Mouse (Mus musculus): ENCODE measurements around the gene Wnt5b. TPM values are rescaled to one million over a fixed set of nuclear protein-coding genes. Genes with fewer than 3 reads are reported as not detected.
A peak's percentile ranks its signal among the peaks of the same experiment; 100 is the strongest.

The Wnt5b gene
- polyA plus RNA-seq, 1 experiment = 1.8 TPM

DNA sequence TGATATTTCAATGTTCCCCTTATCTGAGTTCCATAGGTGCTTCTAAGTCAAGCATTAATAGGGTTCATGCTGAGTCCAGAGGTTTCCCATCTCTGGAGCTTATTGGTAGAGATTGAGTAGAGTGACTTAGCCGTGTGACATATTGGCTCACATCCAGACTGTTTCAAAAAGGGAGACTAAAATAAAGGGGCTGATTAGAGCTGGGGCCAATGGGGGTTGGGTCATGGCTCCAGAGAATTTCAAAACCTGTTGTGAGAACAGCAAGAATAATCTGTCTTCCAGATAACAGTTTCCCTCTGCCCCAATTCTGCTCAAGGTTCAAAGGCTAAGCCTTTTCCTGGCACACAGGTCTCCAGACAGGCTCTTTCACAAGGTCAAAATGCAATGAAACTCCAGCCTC is 134.4 kb downstream of the Wnt5b start:
- H3K36me3 ChIP-seq (ENCODE audit: control insufficient read depth, insufficient read depth, low read length) = peaks cover 12% of the 10 kb centered on the region
- no peak overlapping the region for H3K4me3 ChIP-seq (ENCODE audit: low read depth, low read length)
- H3K4me1 ChIP-seq (ENCODE audit: control insufficient read depth, insufficient read depth, insufficient read length, low read length) = peaks cover 60% of the 10 kb centered on the region
- TF ChIP-seq CTCF (IDR thresholded peaks at IDR 0.05; ENCODE audit: extremely low read depth, insufficient read length, insufficient replicate concordance, low read depth, low read length) (no peak), POLR2A (IDR thresholded peaks at IDR 0.05; ENCODE audit: low read depth, low read length) (no peak)
- WGBS = 15% methylated on average over 1 of the region's 1 CpGs
- H3K27me3 ChIP-seq (ENCODE audit: control insufficient read depth, insufficient read depth, low read length) = no peaks in the 10 kb centered on the region
- H3K27ac ChIP-seq (ENCODE audit: insufficient read depth, low read depth, low read length) = peak overlapping the region; percentile 86

DNA sequence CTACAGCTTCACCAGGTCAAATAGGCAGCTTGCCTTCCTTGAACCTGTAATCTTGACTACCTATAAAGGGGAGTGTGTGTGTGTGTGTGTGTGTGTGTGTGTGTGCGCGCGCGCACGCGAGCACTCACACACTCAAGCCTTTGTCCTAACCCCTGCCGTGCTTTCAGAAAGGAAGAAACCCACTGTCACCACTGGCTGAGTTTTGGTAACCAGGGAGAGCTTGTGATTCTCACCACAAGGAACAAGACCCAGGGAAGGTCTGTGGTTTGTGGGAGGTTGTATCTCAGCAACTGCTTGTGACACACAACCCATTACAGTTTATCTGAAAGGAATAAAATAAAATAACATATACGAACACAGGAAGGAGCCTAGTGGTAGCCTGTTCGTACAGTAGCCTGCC is 135.6 kb downstream of the Wnt5b start:
- peaks cover 16% of the 10 kb centered on the region for H3K36me3 ChIP-seq (ENCODE audit: control insufficient read depth, insufficient read depth, low read length)
- TF ChIP-seq CTCF (IDR thresholded peaks at IDR 0.05; ENCODE audit: extremely low read depth, insufficient read length, insufficient replicate concordance, low read depth, low read length) (no peak), POLR2A (IDR thresholded peaks at IDR 0.05; ENCODE audit: low read depth, low read length) (no peak)
- no peaks in the 10 kb centered on the region for H3K27me3 ChIP-seq (ENCODE audit: control insufficient read depth, insufficient read depth, low read length)
- WGBS = 63% methylated on average over 9 of the region's 9 CpGs
- no peak overlapping the region for H3K4me3 ChIP-seq (ENCODE audit: low read depth, low read length)
- H3K4me1 ChIP-seq (ENCODE audit: control insufficient read depth, insufficient read depth, insufficient read length, low read length) = peaks cover 58% of the 10 kb centered on the region
- H3K27ac ChIP-seq (ENCODE audit: insufficient read depth, low read depth, low read length) = peak overlapping the region; percentile 97

DNA sequence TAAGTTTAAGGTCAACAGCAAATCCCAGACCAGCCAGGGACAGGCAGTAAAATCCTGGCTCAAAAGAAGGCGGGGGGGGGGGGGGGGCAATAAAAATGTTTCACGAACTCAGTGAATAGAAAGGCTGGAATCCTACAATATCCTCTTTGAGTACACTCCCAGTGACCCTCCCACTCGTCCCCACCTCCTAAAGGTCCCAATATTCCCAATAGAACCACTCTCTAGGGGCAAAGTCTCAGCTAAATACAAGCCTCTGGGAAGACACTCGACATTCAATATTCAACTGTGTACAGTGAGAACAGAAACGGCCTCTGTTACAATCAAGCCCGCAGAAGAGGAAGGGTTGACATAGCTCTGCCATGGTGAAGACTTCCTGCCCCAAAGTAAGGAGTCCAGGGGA is 136.3 kb downstream of the Wnt5b start:
- Histone ChIP-seq H3K4me3 (ENCODE audit: low read depth, low read length) (no peak overlapping the region), H3K27me3 (ENCODE audit: control insufficient read depth, insufficient read depth, low read length) (no peaks in the 10 kb centered on the region), H3K36me3 (ENCODE audit: control insufficient read depth, insufficient read depth, low read length) (peaks cover 18% of the 10 kb centered on the region), H3K4me1 (ENCODE audit: control insufficient read depth, insufficient read depth, insufficient read length, low read length) (peaks cover 55% of the 10 kb centered on the region), H3K27ac (ENCODE audit: insufficient read depth, low read depth, low read length) (peak overlapping the region; percentile 97; the same call in 1 of the 2 replicates)
- TF ChIP-seq CTCF (IDR thresholded peaks at IDR 0.05; ENCODE audit: extremely low read depth, insufficient read length, insufficient replicate concordance, low read depth, low read length) = no peak
- no peak for TF ChIP-seq POLR2A (IDR thresholded peaks at IDR 0.05; ENCODE audit: low read depth, low read length)
- WGBS = 14% methylated on average over 6 of the region's 6 CpGs

GRCm38 (mm10) chr6:119406528-119406927 is 137.6 kb downstream of the Wnt5b start:
- Histone ChIP-seq H3K4me1 (ENCODE audit: control insufficient read depth, insufficient read depth, insufficient read length, low read length) (peaks cover 47% of the 10 kb centered on the region), H3K27ac (ENCODE audit: insufficient read depth, low read depth, low read length) (peak overlapping the region; percentile 85), H3K27me3 (ENCODE audit: control insufficient read depth, insufficient read depth, low read length) (no peaks in the 10 kb centered on the region), H3K36me3 (ENCODE audit: control insufficient read depth, insufficient read depth, low read length) (peaks cover 11% of the 10 kb centered on the region; the same call in 1 of the 2 replicates), H3K4me3 (ENCODE audit: low read depth, low read length) (no peak overlapping the region)
- whole genome bisulfite sequencing = 90% methylated on average over 8 of the region's 8 CpGs
- TF ChIP-seq POLR2A (IDR thresholded peaks at IDR 0.05; ENCODE audit: low read depth, low read length) (no peak), CTCF (IDR thresholded peaks at IDR 0.05; ENCODE audit: extremely low read depth, insufficient read length, insufficient replicate concordance, low read depth, low read length) (no peak)

GRCm38 (mm10) chr6:119405310-119405709 is 138.8 kb downstream of the Wnt5b start:
- Histone ChIP-seq H3K36me3 (ENCODE audit: control insufficient read depth, insufficient read depth, low read length) (peaks cover 8% of the 10 kb centered on the region; the same call in 1 of the 2 replicates), H3K27ac (ENCODE audit: insufficient read depth, low read depth, low read length) (peak overlapping the region; percentile 85), H3K4me3 (ENCODE audit: low read depth, low read length) (no peak overlapping the region), H3K27me3 (ENCODE audit: control insufficient read depth, insufficient read depth, low read length) (no peaks in the 10 kb centered on the region), H3K4me1 (ENCODE audit: control insufficient read depth, insufficient read depth, insufficient read length, low read length) (peaks cover 38% of the 10 kb centered on the region)
- WGBS = 25% methylated on average over 7 of the region's 7 CpGs
- no peak for TF ChIP-seq POLR2A (IDR thresholded peaks at IDR 0.05; ENCODE audit: low read depth, low read length)
- no peak for TF ChIP-seq CTCF (IDR thresholded peaks at IDR 0.05; ENCODE audit: extremely low read depth, insufficient read length, insufficient replicate concordance, low read depth, low read length)

GRCm38 (mm10) chr6:119404854-119405253 is 139.3 kb downstream of the Wnt5b start:
- 77% methylated on average over 4 of the region's 4 CpGs for WGBS
- TF ChIP-seq CTCF (IDR thresholded peaks at IDR 0.05; ENCODE audit: extremely low read depth, insufficient read length, insufficient replicate concordance, low read depth, low read length) (no peak), POLR2A (IDR thresholded peaks at IDR 0.05; ENCODE audit: low read depth, low read length) (no peak)
- Histone ChIP-seq H3K4me3 (ENCODE audit: low read depth, low read length) (no peak overlapping the region), H3K27ac (ENCODE audit: insufficient read depth, low read depth, low read length) (peak overlapping the region; percentile 14; the same call in 1 of the 2 replicates), H3K27me3 (ENCODE audit: control insufficient read depth, insufficient read depth, low read length) (no peaks in the 10 kb centered on the region), H3K4me1 (ENCODE audit: control insufficient read depth, insufficient read depth, insufficient read length, low read length) (peaks cover 34% of the 10 kb centered on the region), H3K36me3 (ENCODE audit: control insufficient read depth, insufficient read depth, low read length) (peaks cover 11% of the 10 kb centered on the region; the same call in 1 of the 2 replicates)

- Histone ChIP-seq H3K4me1 (ENCODE audit: control insufficient read depth, insufficient read depth, insufficient read length, low read length) (peaks cover 23% of the 10 kb centered on the region), H3K27me3 (ENCODE audit: control insufficient read depth, insufficient read depth, low read length) (no peaks in the 10 kb centered on the region), H3K36me3 (ENCODE audit: control insufficient read depth, insufficient read depth, low read length) (peaks cover 17% of the 10 kb centered on the region; the same call in 1 of the 2 replicates), H3K4me3 (ENCODE audit: low read depth, low read length) (no peak overlapping the region), H3K27ac (ENCODE audit: insufficient read depth, low read depth, low read length) (no peak overlapping the region)
- WGBS = 71% methylated on average over 3 of the region's 3 CpGs
- TF ChIP-seq CTCF (IDR thresholded peaks at IDR 0.05; ENCODE audit: extremely low read depth, insufficient read length, insufficient replicate concordance, low read depth, low read length) = no peak
These were observed 141.2 kb downstream of the Wnt5b start for GRCm38 (mm10) chr6:119402976-119403375.

All from small intestine, adult 2 months (tissue).